Mouse (Mus musculus): ENCODE results near the gene Rnf224. TPM values are rescaled to one million over a fixed set of nuclear protein-coding genes. Genes with fewer than 3 reads are reported as not detected.

The Rnf224 gene
- total RNA-seq, 4 experiments from 2014 or later: not detected

DNA sequence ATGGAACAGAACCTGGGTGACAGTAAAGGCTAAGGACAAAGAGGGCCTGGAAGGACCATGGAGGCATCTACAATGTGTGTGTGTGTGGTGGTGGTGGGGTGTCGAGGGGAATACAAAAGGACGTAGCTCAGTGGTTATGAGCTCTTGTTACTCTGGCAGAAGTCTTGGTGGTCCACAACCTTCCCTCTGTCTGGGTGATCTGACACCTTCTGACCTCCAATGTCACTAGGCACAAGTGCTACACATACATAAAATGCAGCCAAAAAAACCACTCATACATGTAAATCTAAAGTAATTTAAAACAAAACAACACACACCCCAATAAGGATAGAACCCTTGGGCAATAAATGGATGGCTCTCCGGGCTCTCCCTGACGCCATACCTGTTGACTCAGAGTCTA, 9.2 kb downstream of the Rnf224 start:
- no peak for DNase-seq (ENCODE audit: low spot score)

DNA sequence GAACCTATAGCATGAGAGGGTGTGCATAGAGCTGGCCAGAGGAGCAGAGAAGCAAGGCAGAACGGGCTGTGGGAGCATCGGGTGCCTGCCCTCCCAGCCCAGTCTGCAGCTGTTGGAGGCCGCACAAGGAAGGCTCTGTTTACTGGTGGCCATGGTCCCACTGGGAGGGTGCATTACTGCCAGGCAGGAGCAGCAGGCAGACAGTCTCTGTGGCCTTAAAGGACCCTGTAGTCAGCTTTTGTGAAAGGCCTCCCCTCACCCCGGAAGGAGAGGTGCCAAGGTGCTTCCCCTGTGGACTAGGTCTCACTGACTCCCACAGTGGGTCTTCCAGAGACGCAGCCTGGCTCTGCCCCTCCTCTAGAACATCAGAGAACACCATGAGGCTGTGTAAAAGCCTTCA, 9.7 kb downstream of the Rnf224 start:
- DNase-seq (ENCODE audit: low spot score): no peak

DNA sequence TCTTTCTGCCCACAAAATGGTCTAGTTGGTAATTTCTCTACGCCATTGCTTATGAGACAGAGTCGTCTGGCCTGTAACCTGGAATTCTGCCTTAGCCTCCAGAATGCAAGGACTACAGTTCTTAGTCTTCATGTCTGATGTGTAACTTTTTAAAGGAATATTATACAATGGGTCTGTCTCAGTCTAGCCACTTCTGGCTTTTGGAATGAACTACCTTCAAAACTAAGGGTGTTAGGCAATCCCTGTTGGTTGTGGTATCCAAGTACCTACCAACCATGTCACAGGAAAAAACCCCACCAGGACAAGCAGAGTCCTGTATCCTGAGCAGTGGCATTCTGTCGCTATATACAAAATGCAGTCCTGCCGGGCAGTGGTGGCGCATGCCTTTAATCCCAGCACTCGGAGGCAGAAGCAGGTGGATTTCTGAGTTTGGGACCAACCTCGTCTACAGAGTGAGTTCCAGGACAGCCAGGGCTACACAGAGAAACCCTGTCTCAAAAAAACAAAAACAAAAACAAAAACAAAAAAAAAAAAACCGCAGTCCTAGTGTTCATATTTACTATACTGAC, 10.7 kb downstream of the Rnf224 start:
- no peak for DNase-seq (ENCODE audit: low spot score)

DNA sequence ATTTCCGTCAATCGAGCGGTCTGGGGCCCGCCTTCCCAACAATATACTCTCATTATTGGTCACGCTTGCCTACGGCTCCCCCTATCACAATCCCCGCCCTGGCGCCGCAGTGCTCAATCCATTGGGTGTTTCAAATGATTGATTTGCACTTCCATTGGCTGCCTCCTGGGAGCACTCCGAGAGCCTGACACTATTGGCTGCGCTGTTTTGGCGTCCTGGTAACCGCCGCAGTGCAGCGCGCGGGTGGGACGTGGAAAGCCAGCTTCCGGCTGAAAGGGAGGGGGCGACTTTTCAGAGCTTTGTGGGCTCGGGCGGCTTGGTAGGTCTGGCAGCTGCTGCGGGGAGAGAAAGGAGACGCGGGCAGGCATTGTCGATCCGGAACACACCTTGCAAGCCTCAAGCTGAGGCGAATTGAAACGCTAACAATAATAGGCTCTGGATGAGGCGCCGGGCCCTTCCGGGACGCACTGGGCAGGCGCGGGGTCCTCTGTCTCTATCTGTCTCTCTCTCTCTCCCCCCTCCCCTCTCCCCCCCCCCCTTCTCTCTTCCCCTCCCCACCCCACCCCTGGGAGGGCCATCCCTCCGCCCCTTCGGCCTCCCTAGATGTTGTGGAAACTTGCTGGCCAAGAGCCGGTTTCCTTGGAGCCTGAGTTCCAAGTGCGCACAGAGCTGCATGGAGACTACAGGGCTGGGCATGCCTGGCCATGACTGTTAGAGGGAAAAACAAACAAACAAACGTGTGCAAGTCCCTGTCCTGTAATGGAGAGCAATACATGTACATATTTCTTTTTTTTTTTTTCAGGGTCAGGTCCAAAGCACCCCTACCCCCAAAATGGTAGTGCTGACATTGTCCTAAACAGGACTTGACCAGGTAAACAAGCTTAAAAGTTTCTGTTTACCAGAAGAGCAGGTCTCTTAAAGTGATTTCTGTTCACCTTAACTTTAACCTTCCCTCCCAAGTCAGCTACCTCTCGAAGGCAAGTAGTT, 11.5 kb downstream of the Rnf224 start:
- peak; percentile 99 for DNase-seq (ENCODE audit: low spot score)

DNA sequence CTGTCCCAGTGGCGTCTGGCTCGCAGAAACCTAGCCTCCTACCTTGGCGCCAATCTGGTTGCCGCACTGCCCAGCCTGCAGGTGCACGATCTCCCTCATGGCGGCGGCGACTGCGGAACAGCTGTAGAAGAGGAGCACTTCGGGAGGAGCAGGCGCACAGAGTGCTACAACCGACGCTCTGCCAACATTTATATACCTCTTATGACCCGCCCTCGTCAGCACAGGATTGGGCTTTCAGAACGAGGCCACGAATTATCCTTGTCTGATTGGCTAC, 12.2 kb downstream of the Rnf224 start, which contains the start of gene Tubb4b:
Tubb4b (minus strand) TSS at position 211 of the 274 bp plus-strand sequence.
- DNase-seq (ENCODE audit: low spot score): no peak

DNA sequence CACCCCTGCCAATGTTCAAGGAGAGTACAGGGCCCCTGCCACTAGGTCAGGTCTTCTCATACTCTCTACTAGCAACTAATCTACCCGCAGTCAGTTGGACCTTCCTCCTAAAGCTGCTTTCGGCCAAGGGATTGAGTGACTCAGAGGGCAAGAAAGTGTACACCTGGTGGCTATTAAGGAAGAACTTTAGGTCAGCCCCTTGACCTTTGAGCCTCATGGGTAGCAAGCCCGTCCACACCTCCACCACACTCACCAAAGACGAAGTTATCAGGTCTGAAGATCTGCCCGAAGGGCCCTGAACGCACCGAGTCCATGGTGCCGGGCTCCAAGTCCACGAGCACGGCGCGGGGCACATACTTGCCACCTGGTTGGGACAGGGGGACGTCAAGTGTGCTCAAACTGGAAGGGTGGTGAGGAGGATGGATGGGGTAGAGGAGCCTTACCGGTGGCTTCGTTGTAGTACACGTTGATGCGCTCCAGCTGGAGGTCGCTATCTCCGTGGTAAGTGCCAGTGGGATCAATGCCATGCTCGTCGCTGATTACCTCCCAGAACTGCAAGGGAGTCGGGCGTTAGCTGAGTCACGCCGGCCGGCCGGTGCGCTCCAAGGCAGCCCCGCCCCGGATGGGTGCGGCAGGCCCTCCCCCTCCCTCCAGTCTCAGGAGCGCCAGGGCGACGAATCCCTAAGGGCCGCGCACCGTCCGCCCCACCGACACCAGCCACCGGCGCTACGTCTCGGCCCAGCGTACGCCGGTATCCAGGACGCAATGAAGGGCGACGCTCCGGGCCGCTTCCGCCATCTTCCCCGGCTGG, 12.7 kb downstream of the Rnf224 start:
- peak; percentile 80 for DNase-seq (ENCODE audit: low spot score)

DNA sequence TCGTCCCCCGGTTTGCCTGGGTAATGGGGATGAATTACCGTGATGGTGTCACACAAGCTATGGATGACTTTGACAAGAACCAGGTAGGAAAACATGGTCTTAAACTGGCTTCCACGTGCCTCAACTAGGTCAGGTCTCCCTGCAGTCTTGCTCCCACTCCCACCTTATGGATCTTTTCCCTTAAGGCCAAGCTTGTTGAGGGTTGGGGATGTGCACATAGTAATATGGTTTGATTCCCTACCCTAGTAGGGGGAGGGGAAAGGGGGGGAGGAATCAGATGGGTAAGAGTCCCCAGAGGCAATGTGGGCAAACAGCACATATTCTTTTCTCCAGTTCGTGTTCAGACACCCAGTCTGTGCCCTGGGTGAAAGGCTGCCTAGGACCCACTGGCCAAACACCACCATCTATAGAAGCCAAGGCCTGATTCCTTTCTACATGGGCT, 15.2 kb downstream of the Rnf224 start:
- DNase-seq (ENCODE audit: low spot score): no peak

DNA sequence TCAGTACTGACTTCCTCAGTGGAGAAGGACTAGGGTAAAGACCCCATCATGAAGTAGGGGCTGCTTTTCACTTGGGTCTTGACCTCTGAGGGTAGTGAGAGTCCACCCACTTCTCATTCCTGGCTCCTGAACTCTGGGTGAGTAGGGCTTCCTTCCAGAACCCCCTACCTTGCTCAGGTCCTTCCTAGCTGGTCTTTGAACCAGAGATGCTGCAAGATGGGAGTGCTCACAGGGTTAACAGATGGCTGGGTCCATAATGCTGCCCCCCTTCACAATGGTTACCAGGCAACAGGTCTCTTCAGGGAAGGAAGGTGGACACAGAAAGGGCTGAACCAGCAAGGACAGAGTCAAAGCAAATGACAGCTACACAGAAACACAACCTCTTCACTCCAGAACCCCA, 18.1 kb downstream of the Rnf224 start, which contains the start of gene Fam166a:
Fam166a (plus strand) TSS at position 301 of the 400 bp plus-strand sequence.
- DNase-seq (ENCODE audit: low spot score): no peak

DNA sequence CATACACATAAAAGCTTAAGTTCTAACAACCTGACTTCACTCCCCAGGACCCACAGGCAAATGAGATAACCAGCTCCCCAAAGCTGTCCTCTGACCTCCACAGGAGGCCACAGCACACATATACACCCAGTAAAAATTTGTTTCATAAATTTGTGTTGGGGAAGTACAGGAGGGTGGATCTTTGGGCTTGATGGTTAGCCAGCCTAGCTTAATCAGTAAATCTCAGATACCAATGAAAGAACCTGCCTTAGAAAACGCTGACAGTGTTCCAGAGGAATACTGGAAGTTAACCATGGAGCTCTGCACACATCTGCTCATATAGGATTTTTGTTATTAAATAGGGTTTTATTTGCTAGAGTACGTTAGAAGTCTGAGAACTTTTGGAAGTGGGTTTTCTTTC, 18.9 kb downstream of the Rnf224 start:
- DNase-seq (ENCODE audit: low spot score): no peak

DNA sequence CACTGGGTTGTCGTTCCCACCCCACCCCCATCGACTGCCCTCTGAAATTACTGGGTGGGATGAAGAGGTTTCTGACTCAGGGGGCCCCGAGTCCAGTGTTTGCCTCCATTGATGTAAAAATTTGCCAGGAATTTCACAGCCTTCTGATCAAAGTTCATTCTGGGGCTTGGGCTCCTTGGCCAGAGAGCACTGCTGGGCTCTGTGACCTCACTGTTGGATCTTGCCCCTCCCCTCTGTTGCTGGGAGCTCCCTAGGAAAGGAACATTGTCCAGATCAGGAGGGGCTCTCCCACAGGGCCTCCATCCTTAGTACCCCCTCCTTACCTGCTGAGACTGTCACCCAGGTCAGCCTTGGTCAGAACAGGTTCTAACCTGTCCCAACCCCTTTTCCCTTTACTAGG, 22.1 kb downstream of the Rnf224 start, which contains the start of gene Stpg3:
Stpg3 (minus strand) TSS at position 194 of the 400 bp plus-strand sequence.
- DNase-seq (ENCODE audit: low spot score): no peak

DNA sequence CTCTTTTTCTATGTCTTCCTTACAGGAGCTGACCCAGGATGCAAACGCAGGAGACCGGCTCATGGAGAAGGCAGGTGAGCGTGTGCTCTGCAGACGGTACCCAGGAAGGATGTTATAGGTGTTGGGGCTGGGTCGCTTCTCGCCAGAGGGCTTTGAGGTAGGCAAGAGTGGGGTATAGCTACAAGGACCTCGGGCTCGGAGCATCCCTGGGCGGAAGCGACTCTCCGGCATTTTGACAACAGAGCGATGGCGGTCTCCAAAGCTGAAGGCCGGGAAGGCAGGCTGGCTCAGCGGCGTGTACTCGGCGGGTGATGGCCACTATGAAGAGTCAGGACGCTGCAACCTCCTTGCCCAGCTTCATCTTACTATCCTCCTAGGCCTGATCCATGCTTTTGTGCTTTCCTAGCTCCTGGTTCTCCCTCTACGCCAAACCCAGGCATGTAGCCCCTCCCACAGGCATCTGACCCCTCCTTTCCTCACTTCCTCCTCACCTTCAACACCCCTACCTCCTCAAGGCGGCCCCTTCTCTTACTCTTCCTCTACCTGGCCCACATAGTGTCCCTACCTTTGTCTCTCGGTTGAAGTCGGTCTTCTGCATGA, 23.2 kb downstream of the Rnf224 start:
- no peak for DNase-seq (ENCODE audit: low spot score)

DNA sequence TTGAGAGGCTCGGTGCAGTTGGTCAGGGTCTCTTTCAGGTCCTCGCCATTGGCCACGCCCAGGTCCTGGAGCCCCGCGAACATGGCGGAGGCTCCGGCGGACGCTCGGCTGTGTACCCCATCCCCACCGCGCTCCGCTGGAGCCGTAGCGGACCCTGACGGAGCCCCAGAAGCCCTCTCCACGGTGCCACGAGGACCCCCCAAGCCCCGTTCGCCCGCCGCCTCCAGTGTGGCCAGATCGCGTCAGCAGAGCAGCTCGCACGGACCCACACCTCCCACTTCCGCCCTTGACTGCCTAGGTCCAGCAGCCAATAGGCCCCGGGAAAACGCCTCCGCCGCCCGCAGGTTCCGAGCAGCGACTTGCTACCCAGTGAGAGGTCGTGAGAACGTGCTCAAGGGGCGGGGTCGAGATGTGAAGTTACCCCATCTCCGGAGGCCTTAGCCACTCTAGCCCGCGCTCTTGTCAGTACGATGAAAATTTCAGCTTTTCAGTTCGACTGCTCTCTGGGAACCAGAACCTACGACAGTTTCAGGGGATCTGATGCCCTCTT, 25.4 kb downstream of the Rnf224 start, which contains the start of gene Nelfb:
Nelfb (minus strand) TSS at position 369 of the 550 bp plus-strand sequence.
- DNase-seq (ENCODE audit: low spot score): peak; percentile 90

DNA sequence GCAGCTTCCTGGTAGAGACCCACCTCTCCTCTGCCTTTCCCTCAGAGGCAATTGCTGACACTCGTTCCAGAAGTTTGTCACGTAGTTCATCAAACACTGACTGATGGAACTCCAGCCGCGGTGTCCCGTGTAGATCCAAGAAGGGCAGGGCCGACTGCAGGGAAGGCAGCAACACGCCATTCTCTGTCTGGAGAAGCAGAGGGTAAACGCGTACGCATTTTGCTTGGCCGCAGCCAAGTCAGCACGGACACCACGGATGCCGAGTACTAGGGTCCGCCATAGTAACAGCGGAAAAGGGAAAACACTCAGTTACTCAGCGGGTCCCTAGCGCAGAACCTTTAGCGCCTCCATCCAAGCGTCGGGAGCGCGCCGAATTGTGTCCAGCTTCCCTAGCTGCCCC, 25.9 kb downstream of the Rnf224 start:
- no peak for DNase-seq (ENCODE audit: low spot score)

DNA sequence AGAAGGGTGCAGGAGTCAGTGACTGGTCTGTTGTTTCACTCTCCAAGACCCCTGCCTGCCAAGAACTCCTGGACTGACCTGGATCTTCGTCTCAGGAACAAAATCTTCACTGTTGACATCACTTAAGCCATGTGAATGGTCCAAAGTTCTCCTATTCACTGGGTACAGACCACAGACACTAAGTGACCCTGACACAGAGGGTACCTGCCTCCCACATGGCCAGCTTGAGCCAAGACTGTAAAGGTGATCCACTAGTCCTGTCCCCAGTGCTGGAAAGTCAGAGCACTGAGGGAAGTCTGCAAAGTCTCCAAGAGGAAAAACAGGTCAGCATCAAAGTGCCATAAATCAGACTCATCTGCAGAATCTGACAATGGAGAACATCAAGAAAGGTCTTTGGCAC, 29.0 kb downstream of the Rnf224 start:
- DNase-seq (ENCODE audit: low spot score): no peak

DNA sequence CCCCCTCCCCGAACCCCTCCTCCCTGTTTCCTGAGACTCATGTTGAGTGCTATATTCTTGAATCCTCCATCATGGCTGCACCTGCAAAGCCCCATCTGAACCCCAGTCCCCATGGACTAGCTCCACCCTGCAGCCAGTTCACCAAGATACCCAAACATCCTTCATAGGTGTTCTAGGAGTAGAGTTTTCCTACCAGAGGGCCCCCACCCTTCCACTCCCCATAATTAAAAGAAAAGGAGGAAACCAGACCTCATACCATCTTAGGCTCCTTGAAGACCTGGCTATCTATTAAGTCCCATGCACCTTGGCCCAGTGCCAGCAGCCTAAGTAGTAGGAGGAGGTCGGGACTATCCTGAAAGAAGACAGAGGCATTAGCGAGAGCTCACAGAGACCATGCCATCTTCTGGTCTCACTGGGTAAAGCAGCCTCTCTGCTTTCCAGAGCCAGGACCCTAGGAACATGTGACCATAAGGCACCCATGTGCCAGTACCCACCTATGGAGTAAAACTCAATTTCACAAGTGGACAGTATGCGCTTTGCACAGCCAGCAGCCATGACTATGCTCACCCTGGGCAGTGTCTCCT, 32.9 kb downstream of the Rnf224 start:
- no peak for DNase-seq (ENCODE audit: low spot score)

DNA sequence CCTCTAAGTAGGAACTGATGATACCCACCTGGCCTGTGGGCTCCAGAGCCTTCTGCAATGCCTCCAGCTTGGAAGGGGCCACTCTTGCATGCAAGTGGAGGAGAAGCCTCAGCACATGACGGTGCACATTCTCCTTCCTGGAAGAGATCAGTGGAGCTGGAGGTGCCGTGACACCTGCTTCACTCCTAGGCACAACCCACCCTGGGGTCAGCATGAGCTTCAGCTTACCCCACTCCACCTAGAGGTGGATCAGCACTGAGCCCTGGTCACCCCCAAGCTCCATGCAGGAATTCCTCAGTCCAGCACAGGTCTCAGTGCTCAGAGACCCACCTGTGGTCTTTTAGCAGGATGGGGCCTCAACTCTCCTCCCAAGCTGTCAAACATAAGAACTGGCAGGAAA, 36.0 kb downstream of the Rnf224 start:
- no peak for DNase-seq (ENCODE audit: low spot score)

DNA sequence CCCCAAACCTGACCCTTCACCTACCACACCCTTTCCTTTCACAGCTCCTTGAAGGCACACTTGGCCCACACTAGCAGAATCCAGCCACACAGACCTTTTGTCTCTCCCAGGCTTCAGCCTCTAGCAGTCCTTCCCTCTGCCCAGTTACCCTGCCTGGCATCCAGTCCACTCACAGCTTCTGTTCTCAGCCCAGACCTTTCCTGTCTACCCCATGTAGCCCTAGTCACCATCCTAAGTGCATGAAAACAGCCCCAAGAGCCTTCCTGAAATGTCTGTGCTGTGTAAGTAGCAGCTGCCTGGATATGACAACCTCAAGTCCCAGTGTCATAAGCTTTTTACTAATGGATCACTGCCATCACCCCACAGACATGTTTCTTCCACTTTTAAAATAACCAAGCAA, 38.6 kb downstream of the Rnf224 start:
- DNase-seq (ENCODE audit: low spot score): no peak

DNA sequence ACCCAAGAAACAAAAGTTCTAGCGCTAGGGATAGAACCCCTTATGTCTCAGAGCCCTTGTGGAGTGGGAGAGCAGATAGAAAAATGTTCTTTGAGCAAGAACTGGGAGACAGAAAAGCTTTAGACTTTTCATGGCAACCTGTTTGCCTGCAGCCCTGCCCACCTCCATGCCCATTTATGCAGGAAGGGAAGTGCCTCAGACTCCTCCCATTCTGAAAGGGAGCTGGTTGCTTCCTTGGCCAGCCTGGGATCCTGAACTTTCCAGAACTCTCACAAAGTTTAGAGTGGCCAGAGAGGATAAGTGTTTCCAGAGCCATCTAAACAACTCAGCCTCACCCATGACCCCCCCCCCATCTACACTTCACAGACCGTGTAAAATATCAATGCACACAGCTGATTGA, 39.4 kb downstream of the Rnf224 start:
- DNase-seq (ENCODE audit: low spot score): peak; percentile 30

DNA sequence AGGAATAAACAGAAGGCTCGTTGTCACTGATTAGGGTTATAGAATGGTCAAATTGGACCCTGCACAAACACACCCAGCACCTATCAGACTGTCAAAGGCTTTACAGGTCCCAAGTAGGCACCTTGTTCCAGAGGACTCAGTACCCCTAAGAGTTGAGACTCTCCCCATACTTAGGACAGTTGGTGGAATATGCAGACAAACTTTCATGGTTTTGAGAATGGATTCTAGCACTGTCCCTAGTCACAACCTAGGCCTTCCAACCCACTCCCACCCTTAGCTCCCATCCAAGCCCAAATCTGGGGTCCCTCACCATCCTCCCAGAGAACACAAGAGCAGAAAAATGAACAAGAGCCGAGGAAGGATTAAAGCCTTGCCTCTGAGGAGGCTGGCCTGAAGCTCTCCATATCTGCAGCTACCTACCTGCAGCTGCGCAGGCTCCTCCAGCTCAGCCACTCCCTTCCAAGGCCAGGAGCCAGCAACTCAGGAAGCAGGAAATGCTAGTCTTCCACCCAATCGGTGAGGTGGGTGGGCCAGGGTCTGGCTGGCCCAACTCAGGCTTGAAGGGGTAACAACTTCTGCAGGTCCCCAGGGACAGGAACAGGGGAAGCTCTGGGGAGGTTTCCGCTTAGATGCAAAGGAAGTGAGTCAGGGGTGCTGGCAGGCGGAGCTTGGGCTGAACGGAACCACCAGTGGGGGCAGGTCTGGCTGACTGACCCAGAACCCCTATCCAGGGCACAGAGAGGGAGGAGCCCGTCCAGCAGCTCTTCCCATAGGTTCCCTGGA, 40.2 kb downstream of the Rnf224 start, which contains the start of gene Tor4a:
Tor4a (minus strand) TSS at position 715 of the 783 bp plus-strand sequence.
- DNase-seq (ENCODE audit: low spot score): peak; percentile 94

All from heart, adult 8-10 months (tissue).